Comparison of ENCODE assay signal across 9 mouse cellular contexts in genomic region chr15:80260677-80261076, GRCm38 (mm10). TPM values are rescaled to one million over a fixed set of nuclear protein-coding genes. Genes with fewer than 3 reads are reported as not detected.
DNase-seq lines count a peak whose midpoint lies in the region; TF ChIP-seq lines count a peak whose summit lies in the region.
"Had no signal": no experiment of that assay in that cellular context is flagged by ENCODE, and none has a peak within 500 bp of the region (broad histone marks: within the 10 kb centered on the region; RNA-seq: fewer than 3 reads in every experiment).

No protein-coding gene starts in this region.

- no peak overlapping the region for H3K27ac ChIP-seq in heart, embryonic 10.5 days
- H3K27ac ChIP-seq: heart, embryonic 15.5 days had no signal

- peaks cover 77% of the 10 kb centered on the region for H3K4me1 ChIP-seq in E14TG2a.4 (replicated peaks; ENCODE audit: low read depth, low read length)
- peaks cover 32% of the 10 kb centered on the region for H3K4me1 ChIP-seq in heart, embryonic 10.5 days

- peaks cover 63% of the 10 kb centered on the region for H3K36me3 ChIP-seq in E14TG2a.4 (ENCODE audit: insufficient read depth, low read length)
- H3K36me3 ChIP-seq in heart, embryonic 10.5 days = peaks cover 44% of the 10 kb centered on the region

- WGBS in heart, embryonic 10.5 days = 15% methylated on average over 3 of the region's 3 CpGs

- H3K9me3 ChIP-seq in E14TG2a.4 (ENCODE audit: low read length) = no peaks in the 10 kb centered on the region
- H3K9me3 ChIP-seq in heart, embryonic 10.5 days = no peaks in the 10 kb centered on the region
- H3K9me3 ChIP-seq: heart, embryonic 15.5 days had no signal

- no peaks in the 10 kb centered on the region for H3K27me3 ChIP-seq in E14TG2a.4 (ENCODE audit: insufficient read depth, low read length)
- no peaks in the 10 kb centered on the region for H3K27me3 ChIP-seq in heart, embryonic 10.5 days (ENCODE audit: insufficient read depth, poor library complexity, severe bottlenecking)
- H3K27me3 ChIP-seq: heart, embryonic 15.5 days had no signal

- peak; percentile 73 for DNase-seq in adrenal gland, adult 8-10 months
- peak; percentile 84 for DNase-seq in embryo, embryonic 11 days
- DNase-seq in heart, embryonic 10.5 days (ENCODE audit: low spot score) = peak; percentile 91
- peak; percentile 73 for DNase-seq in layer of hippocampus, adult 9-11 months
- DNase-seq in lung, postnatal 25 days (ENCODE audit: low spot score) = peak; percentile 80
- DNase-seq in right cerebral cortex, postnatal 14 days = peak; percentile 87
- DNase-seq in urinary bladder, postnatal 25 days (ENCODE audit: low spot score) = peak; percentile 86

- TF ChIP-seq CTCF in E14TG2a.4 (conservative IDR thresholded peaks at IDR 0.05; ENCODE audit: low read length) = peak; percentile 99

- H3K4me3 ChIP-seq in E14TG2a.4 (replicated peaks; ENCODE audit: low read length) = no peak overlapping the region
- no peak overlapping the region for H3K4me3 ChIP-seq in heart, embryonic 10.5 days
- H3K4me3 ChIP-seq: heart, embryonic 15.5 days had no signal

RNA-seq across cellular contexts. Expression of gene Rps19bp1, which starts 3.4 kb away (rescaled TPM):
- total RNA-seq in adrenal gland, adult 8-10 months (2022) = 10 to 100 TPM; 32.7 to 41.0 (median 38.4) TPM
- polyA plus RNA-seq in heart, embryonic 10.5 days (2016; fragmentation: Nextera tagmentation; extraction: Ambion mirVana) = 46.1 and 62.5 TPM in 2 replicates

RNA-seq across cellular contexts. Expression of gene Atf4, which starts 5.7 kb away (rescaled TPM):
- total RNA-seq in adrenal gland, adult 8-10 months (2022) = 100 to 1,000 TPM; 141 to 245 (median 164) TPM
- 84.8 and 109 TPM in 2 replicates for polyA plus RNA-seq in heart, embryonic 10.5 days (2016; fragmentation: Nextera tagmentation; extraction: Ambion mirVana)

RNA-seq across cellular contexts. Expression of gene AC140267.1, which starts 25.0 kb away (rescaled TPM):
- 10 to 100 TPM in 3 of 4 experiments, 1 to 10 TPM in 1; 8.7 to 29.0 (median 17.7) TPM for total RNA-seq in adrenal gland, adult 8-10 months (2022)
- 3.5 TPM in 1 of 2 replicates, not detected in the other for polyA plus RNA-seq in heart, embryonic 10.5 days (2016; fragmentation: Nextera tagmentation; extraction: Ambion mirVana)
- polyA plus RNA-seq: heart, embryonic 15.5 days had no signal

RNA-seq across cellular contexts. Expression of gene Cacna1i, which starts 26.4 kb away (rescaled TPM):
- total RNA-seq in adrenal gland, adult 8-10 months (2022) = 1 to 10 TPM in 1 of 4 experiments, under 1 TPM in 3; 0.32 to 1.0 (median 0.77) TPM
- 0.04 TPM in 1 of 2 replicates, not detected in the other for polyA plus RNA-seq in heart, embryonic 10.5 days (2016; fragmentation: Nextera tagmentation; extraction: Ambion mirVana)
- polyA plus RNA-seq: heart, embryonic 15.5 days had no signal

RNA-seq across cellular contexts. Expression of gene Mief1, which starts 26.9 kb away (rescaled TPM):
- total RNA-seq in adrenal gland, adult 8-10 months (2022) = 10 to 100 TPM; 44.4 to 49.4 (median 48.5) TPM
- polyA plus RNA-seq in heart, embryonic 10.5 days (2016; fragmentation: Nextera tagmentation; extraction: Ambion mirVana) = 31.0 and 39.2 TPM in 2 replicates
